Mouse (Mus musculus): ENCODE measurements around the gene Tmem269. TPM values are rescaled to one million over a fixed set of nuclear protein-coding genes. Genes with fewer than 3 reads are reported as not detected.
A peak's percentile ranks its signal among the peaks of the same experiment; 100 is the strongest.

The Tmem269 gene
- polyA plus RNA-seq, 1 experiment from 2014 or later, result 0.10 TPM

DNA sequence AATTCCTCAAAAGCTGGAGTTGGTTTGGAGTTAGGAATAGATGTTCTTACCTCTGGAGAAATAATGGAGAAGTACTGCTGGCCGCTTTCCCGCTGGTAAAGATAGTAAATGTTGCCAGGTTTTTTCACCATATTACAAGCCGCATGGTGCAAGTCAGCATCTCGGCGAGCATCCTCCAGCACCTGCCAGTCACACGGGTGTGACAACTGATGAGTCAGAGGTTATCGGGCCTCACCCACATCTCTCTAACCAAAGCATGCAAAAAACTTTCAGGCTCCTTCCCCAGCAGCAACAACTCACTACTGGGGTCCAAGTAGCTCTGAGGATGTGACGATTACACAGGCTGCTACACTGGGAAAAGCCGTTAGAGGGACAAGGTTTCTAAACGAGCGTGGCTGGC lies 8.7 kb upstream of the Tmem269 start:
- TF ChIP-seq CTCF (IDR thresholded peaks at IDR 0.05; ENCODE audit: low read depth), result no peak
- no peaks in the 10 kb centered on the region for H3K9me3 ChIP-seq (ENCODE audit: control insufficient read depth)
- H3K27me3 ChIP-seq (replicated peaks; ENCODE audit: control insufficient read depth, insufficient read depth, low read length), result no peaks in the 10 kb centered on the region
- 89% methylated on average over 11 of the region's 11 CpGs for WGBS
- ATAC-seq, result no peak
- H3K4me1 ChIP-seq (replicated peaks; ENCODE audit: control insufficient read depth, insufficient read depth, low read length), result no peaks in the 10 kb centered on the region
- H3K9ac ChIP-seq (ENCODE audit: low read depth, low read length), result no peak overlapping the region
- no peak overlapping the region for H3K27ac ChIP-seq (ENCODE audit: low read depth, low read length)
- H3K36me3 ChIP-seq (ENCODE audit: control insufficient read depth, insufficient read depth), result peaks cover 43% of the 10 kb centered on the region
- H3K4me2 ChIP-seq (replicated peaks; ENCODE audit: low read depth), result no peak overlapping the region
- H3K4me3 ChIP-seq (ENCODE audit: low read depth, low read length), result no peak overlapping the region

DNA sequence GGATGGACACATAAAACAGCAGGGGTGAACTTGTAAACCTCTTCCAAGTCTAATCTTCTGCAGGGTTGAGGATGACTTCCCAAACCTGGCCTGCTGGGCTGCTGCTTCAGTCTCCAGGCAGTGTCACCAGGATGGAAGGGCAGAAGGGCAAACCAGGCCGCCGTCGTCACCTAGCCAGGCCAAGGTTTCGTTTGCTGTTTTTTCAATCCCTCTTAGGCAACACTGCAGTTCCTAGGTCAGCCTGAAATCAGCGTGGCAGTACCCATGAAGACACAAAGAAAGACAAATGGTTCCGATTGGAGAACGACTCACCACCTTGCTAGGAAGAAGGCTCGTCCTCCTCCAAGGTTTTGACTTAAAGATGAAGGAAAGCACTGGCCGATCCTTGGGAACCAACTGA lies 7.7 kb upstream of the Tmem269 start:
- no peaks in the 10 kb centered on the region for H3K9me3 ChIP-seq (ENCODE audit: control insufficient read depth)
- no peak overlapping the region for H3K27ac ChIP-seq (ENCODE audit: low read depth, low read length)
- no peaks in the 10 kb centered on the region for H3K27me3 ChIP-seq (replicated peaks; ENCODE audit: control insufficient read depth, insufficient read depth, low read length)
- H3K4me1 ChIP-seq (replicated peaks; ENCODE audit: control insufficient read depth, insufficient read depth, low read length), result no peaks in the 10 kb centered on the region
- no peak overlapping the region for H3K4me2 ChIP-seq (replicated peaks; ENCODE audit: low read depth)
- no peak for ATAC-seq
- TF ChIP-seq CTCF (IDR thresholded peaks at IDR 0.05; ENCODE audit: low read depth), result no peak
- no peak overlapping the region for H3K9ac ChIP-seq (ENCODE audit: low read depth, low read length)
- H3K36me3 ChIP-seq (ENCODE audit: control insufficient read depth, insufficient read depth), result peaks cover 43% of the 10 kb centered on the region
- no peak overlapping the region for H3K4me3 ChIP-seq (ENCODE audit: low read depth, low read length)
- WGBS, result 91% methylated on average over 9 of the region's 9 CpGs

DNA sequence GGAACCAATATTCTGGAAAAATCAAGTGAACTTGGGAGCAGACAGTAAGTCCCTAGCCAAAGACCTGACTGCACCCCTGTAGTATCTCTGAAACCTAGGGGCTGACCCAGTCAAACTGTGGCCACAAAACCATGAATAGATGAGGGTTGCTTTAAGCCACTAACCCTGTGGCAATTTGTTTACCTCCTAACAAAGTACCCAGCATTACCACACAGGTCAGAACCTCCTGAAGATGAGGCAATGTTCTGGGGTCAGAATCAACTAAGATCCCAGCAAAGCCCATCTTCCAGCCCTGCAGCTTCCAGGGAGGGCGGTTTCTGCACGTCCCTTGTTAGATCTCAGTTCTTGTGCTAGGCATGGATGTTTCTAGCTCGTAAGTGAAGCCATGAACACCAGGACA lies 6.5 kb upstream of the Tmem269 start:
- no peak overlapping the region for H3K4me3 ChIP-seq (ENCODE audit: low read depth, low read length)
- H3K36me3 ChIP-seq (ENCODE audit: control insufficient read depth, insufficient read depth), result peaks cover 42% of the 10 kb centered on the region
- no peak overlapping the region for H3K27ac ChIP-seq (ENCODE audit: low read depth, low read length)
- no peak overlapping the region for H3K4me2 ChIP-seq (replicated peaks; ENCODE audit: low read depth)
- no peak for TF ChIP-seq CTCF (IDR thresholded peaks at IDR 0.05; ENCODE audit: low read depth)
- no peak for ATAC-seq
- H3K9me3 ChIP-seq (ENCODE audit: control insufficient read depth), result no peaks in the 10 kb centered on the region
- no peaks in the 10 kb centered on the region for H3K27me3 ChIP-seq (replicated peaks; ENCODE audit: control insufficient read depth, insufficient read depth, low read length)
- no peaks in the 10 kb centered on the region for H3K4me1 ChIP-seq (replicated peaks; ENCODE audit: control insufficient read depth, insufficient read depth, low read length)
- WGBS, result 96% methylated on average over 3 of the region's 3 CpGs
- H3K9ac ChIP-seq (ENCODE audit: low read depth, low read length), result no peak overlapping the region

DNA sequence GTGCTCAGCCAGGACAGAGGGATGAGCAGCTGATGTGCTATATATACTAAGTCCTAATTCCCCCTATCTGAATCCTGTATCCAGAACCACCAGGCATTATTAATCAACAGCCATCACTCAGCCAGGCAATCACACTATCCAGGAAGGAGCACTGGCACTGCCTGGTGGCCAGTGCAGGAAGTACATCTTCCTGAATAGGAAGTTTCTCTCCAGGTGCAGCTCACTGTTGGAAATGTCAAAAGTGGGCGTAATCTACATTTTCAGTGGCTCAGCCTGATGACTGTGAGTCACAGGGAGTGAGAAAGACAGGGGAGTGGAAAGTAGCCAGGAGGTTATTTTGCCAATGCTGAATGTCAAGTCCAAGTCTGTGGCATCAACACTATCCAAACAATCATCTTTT lies 5.7 kb upstream of the Tmem269 start:
- H3K4me1 ChIP-seq (replicated peaks; ENCODE audit: control insufficient read depth, insufficient read depth, low read length), result no peaks in the 10 kb centered on the region
- peak; percentile 83 for TF ChIP-seq CTCF (IDR thresholded peaks at IDR 0.05; ENCODE audit: low read depth)
- no peaks in the 10 kb centered on the region for H3K27me3 ChIP-seq (replicated peaks; ENCODE audit: control insufficient read depth, insufficient read depth, low read length)
- H3K27ac ChIP-seq (ENCODE audit: low read depth, low read length), result no peak overlapping the region
- H3K4me3 ChIP-seq (ENCODE audit: low read depth, low read length), result no peak overlapping the region
- H3K36me3 ChIP-seq (ENCODE audit: control insufficient read depth, insufficient read depth), result peaks cover 39% of the 10 kb centered on the region
- H3K9ac ChIP-seq (ENCODE audit: low read depth, low read length), result no peak overlapping the region
- 88% methylated on average over 1 of the region's 1 CpGs for WGBS
- H3K9me3 ChIP-seq (ENCODE audit: control insufficient read depth), result no peaks in the 10 kb centered on the region
- no peak overlapping the region for H3K4me2 ChIP-seq (replicated peaks; ENCODE audit: low read depth)
- 0 out of 2 replicates have a peak, but pooled peaks have one; percentile 23 for ATAC-seq

DNA sequence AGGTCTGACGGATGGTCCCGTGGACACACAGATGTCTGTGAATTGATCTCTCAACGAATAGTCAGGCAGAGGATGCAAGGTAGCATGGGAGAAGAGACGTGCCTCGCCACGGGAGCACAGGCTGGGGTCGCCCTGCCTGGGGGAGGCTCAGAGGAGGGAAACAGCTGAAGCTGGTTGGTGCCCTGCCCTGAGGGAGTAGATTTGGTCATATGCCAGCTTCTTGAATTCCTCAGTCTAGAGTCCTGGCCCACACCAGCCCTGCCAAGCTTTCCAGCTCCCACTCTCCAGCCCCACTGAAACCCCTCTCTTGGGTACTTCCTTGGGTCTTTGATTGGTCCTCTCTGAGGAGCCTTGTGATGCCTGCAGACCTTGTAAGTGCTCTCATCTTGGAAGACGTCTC lies 1.4 kb downstream of the Tmem269 start:
- H3K9me3 ChIP-seq (ENCODE audit: control insufficient read depth), result no peaks in the 10 kb centered on the region
- TF ChIP-seq CTCF (IDR thresholded peaks at IDR 0.05; ENCODE audit: low read depth), result no peak
- H3K36me3 ChIP-seq (ENCODE audit: control insufficient read depth, insufficient read depth), result no peaks in the 10 kb centered on the region
- no peaks in the 10 kb centered on the region for H3K4me1 ChIP-seq (replicated peaks; ENCODE audit: control insufficient read depth, insufficient read depth, low read length)
- no peak overlapping the region for H3K4me2 ChIP-seq (replicated peaks; ENCODE audit: low read depth)
- no peak overlapping the region for H3K27ac ChIP-seq (ENCODE audit: low read depth, low read length)
- H3K4me3 ChIP-seq (ENCODE audit: low read depth, low read length), result no peak overlapping the region
- H3K9ac ChIP-seq (ENCODE audit: low read depth, low read length), result no peak overlapping the region
- no peak for ATAC-seq
- no peaks in the 10 kb centered on the region for H3K27me3 ChIP-seq (replicated peaks; ENCODE audit: control insufficient read depth, insufficient read depth, low read length)
- WGBS, result 70% methylated on average over 8 of the region's 8 CpGs

DNA sequence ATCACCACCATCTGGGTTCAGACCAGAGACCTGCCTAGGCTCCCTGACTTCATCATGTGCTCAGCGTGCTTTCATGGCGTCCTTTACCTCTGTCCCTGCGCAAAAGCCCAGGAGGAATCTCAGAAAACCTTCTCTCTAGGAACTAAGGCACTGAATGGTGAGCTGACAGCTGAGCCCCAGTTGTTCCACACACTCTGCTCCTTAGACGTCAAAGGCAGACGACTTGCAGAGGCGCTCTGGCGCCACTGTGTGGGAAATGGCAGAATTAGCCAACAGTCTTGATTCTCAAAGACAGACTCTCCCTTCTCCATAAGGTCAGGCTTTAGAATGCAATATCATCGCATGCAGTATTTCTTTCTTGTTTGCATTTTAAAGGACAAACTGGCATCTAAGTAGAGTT lies 13.3 kb downstream of the Tmem269 start:
- WGBS, result 17% methylated on average over 8 of the region's 8 CpGs

DNA sequence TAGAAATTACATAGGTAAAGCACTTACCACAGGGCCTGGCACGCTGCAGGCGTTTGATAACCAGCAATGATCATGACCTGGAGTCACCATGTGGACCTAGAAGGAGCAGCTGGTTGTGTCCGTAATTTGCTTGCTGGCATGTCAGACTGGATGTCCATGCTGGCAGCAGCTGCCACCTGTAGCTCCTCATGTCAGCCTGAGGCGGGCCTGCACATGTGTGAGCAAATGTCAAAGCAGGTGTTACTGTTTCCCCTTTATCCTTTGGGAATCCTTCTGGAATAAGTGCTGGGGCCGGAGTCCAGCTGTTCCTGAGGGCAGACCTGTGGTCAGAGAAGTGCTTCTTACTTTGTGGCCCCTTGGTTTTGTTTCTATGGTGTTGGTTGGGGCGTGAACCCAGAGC lies 19.9 kb downstream of the Tmem269 start:
- Histone ChIP-seq H3K36me3 (ENCODE audit: control insufficient read depth, insufficient read depth) (0 out of 2 replicates have a peak, but pooled peaks cover 4% of the 10 kb centered on the region), H3K4me2 (replicated peaks; ENCODE audit: low read depth) (no peak overlapping the region), H3K4me1 (replicated peaks; ENCODE audit: control insufficient read depth, insufficient read depth, low read length) (0 out of 2 replicates have a peak, but pooled peaks cover 3% of the 10 kb centered on the region), H3K4me3 (ENCODE audit: low read depth, low read length) (no peak overlapping the region), H3K27me3 (replicated peaks; ENCODE audit: control insufficient read depth, insufficient read depth, low read length) (no peaks in the 10 kb centered on the region), H3K9ac (ENCODE audit: low read depth, low read length) (no peak overlapping the region), H3K27ac (ENCODE audit: low read depth, low read length) (no peak overlapping the region), H3K9me3 (ENCODE audit: control insufficient read depth) (no peaks in the 10 kb centered on the region)
- 85% methylated on average over 6 of the region's 6 CpGs for WGBS
- no peak for ATAC-seq
- TF ChIP-seq CTCF (IDR thresholded peaks at IDR 0.05; ENCODE audit: low read depth), result no peak

More for the DNA sequence above, 13.3 kb downstream of the Tmem269 start:
- peak; percentile 95 for TF ChIP-seq CTCF (IDR thresholded peaks at IDR 0.05; ENCODE audit: low read depth)
- no peaks in the 10 kb centered on the region for H3K4me1 ChIP-seq (replicated peaks; ENCODE audit: control insufficient read depth, insufficient read depth, low read length)
- H3K36me3 ChIP-seq (ENCODE audit: control insufficient read depth, insufficient read depth), result 0 out of 2 replicates have a peak, but pooled peaks cover 4% of the 10 kb centered on the region
- no peak overlapping the region for H3K27ac ChIP-seq (ENCODE audit: low read depth, low read length)
- no peak overlapping the region for H3K4me2 ChIP-seq (replicated peaks; ENCODE audit: low read depth)
- no peaks in the 10 kb centered on the region for H3K27me3 ChIP-seq (replicated peaks; ENCODE audit: control insufficient read depth, insufficient read depth, low read length)
- ATAC-seq, result no peak
- 0 out of 2 replicates have a peak overlapping the region, but pooled peaks have one; percentile 1 for H3K9ac ChIP-seq (ENCODE audit: low read depth, low read length)
- H3K4me3 ChIP-seq (ENCODE audit: low read depth, low read length), result no peak overlapping the region
- H3K9me3 ChIP-seq (ENCODE audit: control insufficient read depth), result no peaks in the 10 kb centered on the region

Data from intestine, postnatal 0 days (tissue).